Mouse (Mus musculus) frontal cortex, adult (tissue): Measurements from ENCODE around the gene Hspb9.
A peak's percentile ranks its signal among the peaks of the same experiment; 100 is the strongest.

Source experiments
- ATAC-seq: cut with Nextera tagmentation; 2 replicates; pipeline ENCODE4 v1.9.2; 2017; ENCODE audit warnings: mild to moderate bottlenecking, moderate library complexity, mixed read lengths; ENCODE audit not compliant: low TSS enrichment

The Hspb9 gene

GRCm38 (mm10) chr11:100713735-100714533 is at the start of gene Hspb9:
Hspb9 (plus strand) TSS chr11:100713850.
- peak; percentile 26; the same call in 1 of the 2 replicates for ATAC-seq

- no peak for ATAC-seq
Measured at GRCm38 (mm10) chr11:100671049-100671448, 42.6 kb upstream of the Hspb9 start.

- no peak for ATAC-seq
Measured at GRCm38 (mm10) chr11:100671956-100672355, 41.7 kb upstream of the Hspb9 start.

GRCm38 (mm10) chr11:100673169-100673568 is 40.5 kb upstream of the Hspb9 start:
- ATAC-seq = peak; percentile 41; the same call in 1 of the 2 replicates

- ATAC-seq = no peak
Measured at GRCm38 (mm10) chr11:100677810-100678209, 35.8 kb upstream of the Hspb9 start.

GRCm38 (mm10) chr11:100681826-100682225 is 31.8 kb upstream of the Hspb9 start:
- ATAC-seq = no peak

- ATAC-seq = no peak
Measured at GRCm38 (mm10) chr11:100682526-100682925, 31.1 kb upstream of the Hspb9 start.

GRCm38 (mm10) chr11:100684084-100684483 is 29.6 kb upstream of the Hspb9 start:
- no peak for ATAC-seq

- ATAC-seq = no peak
Measured at GRCm38 (mm10) chr11:100685371-100685770, 28.3 kb upstream of the Hspb9 start.

- no peak for ATAC-seq
Measured at GRCm38 (mm10) chr11:100687265-100687664, 26.4 kb upstream of the Hspb9 start.

- no peak for ATAC-seq
Measured at GRCm38 (mm10) chr11:100688443-100688842, 25.2 kb upstream of the Hspb9 start.

- ATAC-seq = peak; percentile 23; the same call in 1 of the 2 replicates
Measured at GRCm38 (mm10) chr11:100690389-100690788, 23.3 kb upstream of the Hspb9 start.

- ATAC-seq = no peak
Measured at GRCm38 (mm10) chr11:100692164-100692616, 21.5 kb upstream of the Hspb9 start, which contains the start of gene Zfp385c. Zfp385c (minus strand) TSS chr11:100692455.

- ATAC-seq = no peak
Measured at GRCm38 (mm10) chr11:100693154-100693553, 20.5 kb upstream of the Hspb9 start.

GRCm38 (mm10) chr11:100694926-100695325 is 18.7 kb upstream of the Hspb9 start:
- no peak for ATAC-seq

- no peak for ATAC-seq
Measured at GRCm38 (mm10) chr11:100697921-100698320, 15.7 kb upstream of the Hspb9 start.

- ATAC-seq = no peak
Measured at GRCm38 (mm10) chr11:100700710-100701109, 12.9 kb upstream of the Hspb9 start.

- no peak for ATAC-seq
Measured at GRCm38 (mm10) chr11:100701301-100701700, 12.3 kb upstream of the Hspb9 start.

GRCm38 (mm10) chr11:100702081-100702851 is 11.4 kb upstream of the Hspb9 start:
- ATAC-seq = 0 out of 2 replicates have a peak, but pooled peaks have one; percentile 54

GRCm38 (mm10) chr11:100702906-100703305 is 10.7 kb upstream of the Hspb9 start:
- ATAC-seq = no peak

- ATAC-seq = no peak
Measured at GRCm38 (mm10) chr11:100703366-100703765, 10.3 kb upstream of the Hspb9 start.

- no peak for ATAC-seq
Measured at GRCm38 (mm10) chr11:100703851-100704531, 9.7 kb upstream of the Hspb9 start, which contains the start of gene Dhx58. Dhx58 (minus strand) TSS chr11:100704271.
